Mouse (Mus musculus) common myeloid progenitor, adult 5-6 weeks (primary cell): ENCODE measurements around the gene Hoxa3. TPM values are rescaled to one million over a fixed set of nuclear protein-coding genes. Genes with fewer than 3 reads are reported as not detected.
A peak's percentile ranks its signal among the peaks of the same experiment; 100 is the strongest.

Source experiments
- ATAC-seq: replicated peaks from 2 replicates; pipeline ENCODE4 v1.8.0; 2016; ENCODE audit warnings: low read depth, mild to moderate bottlenecking, moderate TSS enrichment, inconsistent platforms; ENCODE audit not compliant: poor library complexity, severe bottlenecking
- total RNA-seq: library from RNA; stranded (forward); fragments of 200-1000, 187-1606 nt; gene quantifications from 2 replicates; pipeline ENCODE4 v1.2.3, GENCODE M21; 2017

Hoxa3 gene
- total RNA-seq, 1 experiment from 2014 or later, result 1.1 TPM

DNA sequence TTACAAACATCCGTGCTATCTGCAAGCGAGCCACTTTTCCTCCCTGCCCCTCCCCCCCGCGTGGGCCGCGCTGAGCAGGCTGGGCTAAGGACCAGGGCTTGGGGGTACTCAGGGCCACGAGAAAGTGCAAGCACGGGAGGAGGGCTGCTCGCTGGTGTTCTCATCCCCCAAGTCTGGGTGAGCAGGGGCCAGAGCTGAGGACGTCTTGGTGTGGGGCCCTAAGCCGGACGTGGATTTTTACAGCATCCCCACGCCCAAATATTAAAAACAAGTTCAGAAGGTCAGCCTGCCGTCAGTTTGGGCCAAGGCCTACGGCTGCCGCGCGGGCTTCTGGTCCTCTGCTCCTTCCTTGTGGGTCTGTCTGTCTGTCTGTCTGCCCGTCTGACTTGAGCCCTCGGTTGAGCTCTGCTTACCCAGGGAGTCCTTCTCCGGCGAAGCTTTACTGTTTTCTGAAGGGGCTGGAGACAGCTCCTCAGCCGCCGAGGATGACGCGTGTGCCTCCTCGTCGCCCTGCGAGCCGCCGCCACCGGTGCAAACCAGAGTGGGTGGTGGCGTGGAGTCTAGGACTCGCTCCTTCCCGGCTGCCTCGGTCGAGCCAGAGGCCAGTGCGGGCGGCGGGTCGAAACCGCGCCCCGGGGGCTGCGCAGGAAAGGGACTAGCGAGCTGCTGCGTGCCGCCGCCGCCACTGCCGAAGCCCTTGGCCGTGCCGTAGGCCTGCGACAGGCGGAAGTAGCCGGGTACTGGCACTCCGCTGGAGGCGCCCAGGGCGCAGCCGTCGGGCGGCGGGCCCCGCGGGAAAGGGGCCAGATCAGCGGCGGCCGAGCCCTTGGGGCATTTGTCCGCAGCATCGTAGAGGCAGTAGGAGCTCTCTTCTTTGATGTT is 20.7 kb upstream of the Hoxa3 start:
- ATAC-seq, result 0 out of 2 replicates have a peak, but pooled peaks have one; percentile 16

DNA sequence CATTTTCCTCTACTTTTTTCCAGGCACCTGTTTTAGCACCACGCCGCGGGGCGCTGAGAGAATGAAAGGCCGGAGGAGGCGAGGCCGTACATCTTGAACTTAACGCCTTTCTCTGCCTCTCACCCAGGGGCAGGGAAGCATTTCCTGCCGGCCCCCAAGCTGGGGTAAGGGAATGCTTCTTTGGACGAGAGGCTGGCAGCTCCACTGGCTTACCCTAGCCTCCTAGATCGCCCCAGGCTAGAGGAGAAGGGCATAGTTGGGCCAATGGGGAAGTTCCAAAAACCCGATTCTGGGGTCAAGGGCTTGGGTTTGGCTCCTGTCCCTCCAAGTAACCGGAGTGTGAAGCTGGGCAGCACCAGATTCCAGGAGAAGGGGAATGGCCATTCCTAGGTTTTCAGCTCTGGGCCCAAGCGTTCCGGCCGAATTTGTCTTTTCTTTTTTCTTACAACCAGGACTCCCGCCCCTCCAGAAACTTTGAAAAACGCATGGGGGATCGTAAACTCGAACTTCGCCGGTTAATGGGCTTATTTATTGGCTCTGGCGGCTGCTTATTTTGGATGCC is 19.9 kb upstream of the Hoxa3 start:
- no peak for ATAC-seq

GRCm38 (mm10) chr6:52232568-52232965 is 19.4 kb upstream of the Hoxa3 start:
- peak; percentile 22; the same call in 1 of the 2 replicates for ATAC-seq

- no peak for ATAC-seq
These were observed 18.9 kb upstream of the Hoxa3 start for GRCm38 (mm10) chr6:52231885-52232567.

DNA sequence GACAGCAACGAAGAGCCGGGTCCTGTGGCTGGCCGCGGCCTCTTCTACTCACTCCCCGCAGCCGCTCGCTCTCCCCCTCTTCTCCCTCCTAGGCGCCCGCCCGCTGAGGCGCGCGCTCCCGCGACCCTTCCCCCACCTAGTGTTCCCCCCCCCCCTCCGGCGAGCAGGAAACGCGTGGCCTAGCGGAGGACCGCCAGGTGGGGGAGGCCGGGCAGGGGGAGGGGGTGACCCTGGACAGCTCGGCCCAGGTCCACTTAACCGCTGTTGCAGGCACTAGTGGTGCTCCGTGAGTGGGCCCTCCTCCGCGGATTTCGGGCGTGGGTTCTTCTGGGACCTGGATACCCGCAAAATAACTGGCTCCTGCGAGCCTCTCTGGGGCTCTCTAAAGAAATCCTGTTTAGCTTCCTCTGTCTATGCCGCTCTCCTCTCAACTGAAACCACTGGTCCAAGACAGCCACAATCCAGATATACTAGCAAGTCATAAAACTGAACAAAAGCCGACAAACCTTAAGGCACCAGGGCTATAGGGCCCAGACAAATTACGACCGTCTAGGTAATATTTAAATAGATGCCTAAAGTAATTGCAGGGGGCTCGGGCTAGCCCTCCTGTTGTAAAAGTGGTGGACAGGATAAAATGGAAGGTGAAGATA is 17.5 kb upstream of the Hoxa3 start, which contains the start of gene Hoxa9:
Gene Hoxa9 (minus strand): TSS at position 574 of the 650 bp plus-strand sequence.
- no peak for ATAC-seq

DNA sequence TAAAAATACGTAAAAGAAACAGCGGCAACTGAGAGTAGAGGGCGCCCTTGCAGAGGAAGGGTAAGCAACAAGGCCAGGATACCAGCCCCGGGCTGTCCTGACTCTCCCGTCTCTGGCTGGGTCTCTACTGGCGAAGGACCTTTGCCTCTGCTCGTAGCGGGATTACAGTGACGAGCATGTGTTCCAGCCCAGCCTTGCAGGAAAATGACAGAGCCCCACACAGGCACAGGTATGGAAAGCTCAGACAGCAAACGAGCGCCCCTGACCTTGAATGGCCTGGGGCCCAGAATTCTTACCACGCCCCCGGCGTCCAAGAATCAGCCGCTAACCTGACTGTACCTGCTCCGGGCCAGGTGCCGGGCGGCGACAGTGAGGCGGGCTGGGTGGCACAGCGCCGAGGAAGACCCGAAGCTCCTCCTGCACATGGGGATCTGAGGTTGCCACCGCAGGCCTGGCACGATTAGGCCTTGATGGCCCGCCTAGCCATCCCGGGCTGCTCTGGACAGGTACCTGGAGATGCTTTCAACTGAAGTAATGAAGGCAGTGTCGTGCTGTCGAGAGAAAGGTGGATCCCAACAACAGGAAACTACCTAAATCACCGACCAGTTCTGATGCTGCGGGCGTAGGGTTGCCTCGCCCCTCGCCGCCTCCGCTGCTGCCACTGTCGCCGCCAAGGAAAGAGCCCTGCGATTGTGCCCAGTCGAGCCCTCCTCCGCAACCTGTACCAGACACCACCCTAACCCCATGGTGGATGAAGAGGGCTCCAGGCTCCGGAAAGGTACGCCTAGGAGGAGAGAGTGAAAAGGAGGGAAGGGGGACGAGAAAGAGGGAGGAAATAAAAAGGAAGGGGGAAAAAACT is 16.7 kb upstream of the Hoxa3 start:
- no peak for ATAC-seq

DNA sequence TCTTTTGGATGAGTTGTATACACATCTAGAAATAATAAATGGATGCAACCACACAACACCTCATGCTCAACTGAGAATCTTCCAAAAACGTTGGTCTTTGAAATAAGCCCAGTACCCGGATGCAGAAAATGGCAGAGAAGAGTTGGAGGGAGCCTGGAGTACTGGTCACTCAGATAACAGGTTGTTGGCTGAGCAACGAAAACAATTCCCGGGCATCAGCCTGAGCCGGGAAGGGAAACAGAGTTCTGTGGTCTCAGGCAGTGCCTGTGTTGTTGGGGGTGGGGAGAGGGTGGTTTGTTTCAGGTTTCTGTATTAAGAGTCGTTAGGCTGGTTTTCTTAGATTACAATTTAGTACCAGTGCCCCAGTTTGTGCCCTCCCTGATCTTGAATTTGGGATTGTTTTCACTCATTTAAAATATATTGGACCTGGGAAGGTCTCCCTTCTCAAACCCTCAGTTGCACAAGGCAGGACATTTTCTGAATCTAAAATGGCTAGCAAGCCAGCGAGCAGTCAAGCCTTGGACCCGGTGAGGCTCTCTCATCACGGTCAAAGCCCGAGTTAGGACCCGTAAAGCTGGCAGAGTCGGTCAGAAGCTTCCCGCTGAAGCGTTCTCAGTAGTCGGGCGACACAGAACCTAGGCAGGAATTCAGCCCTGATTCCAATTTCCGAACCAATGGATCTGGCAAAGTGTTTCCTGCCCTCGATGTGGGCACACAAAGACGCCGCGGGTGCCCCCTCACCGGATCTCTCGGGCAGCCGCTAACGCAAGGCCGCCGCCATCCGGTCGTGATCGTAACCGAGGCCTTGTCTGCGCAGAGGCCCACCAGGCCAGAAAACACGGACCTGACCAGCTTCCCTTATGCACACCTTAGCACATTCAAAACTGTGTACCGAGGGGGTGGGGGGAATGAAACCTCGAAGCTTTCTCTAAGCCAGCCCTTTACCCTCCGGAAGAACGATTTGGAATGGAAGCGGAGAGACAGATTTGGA is 15.6 kb upstream of the Hoxa3 start:
- ATAC-seq, result no peak; the same call in 1 of the 2 replicates

DNA sequence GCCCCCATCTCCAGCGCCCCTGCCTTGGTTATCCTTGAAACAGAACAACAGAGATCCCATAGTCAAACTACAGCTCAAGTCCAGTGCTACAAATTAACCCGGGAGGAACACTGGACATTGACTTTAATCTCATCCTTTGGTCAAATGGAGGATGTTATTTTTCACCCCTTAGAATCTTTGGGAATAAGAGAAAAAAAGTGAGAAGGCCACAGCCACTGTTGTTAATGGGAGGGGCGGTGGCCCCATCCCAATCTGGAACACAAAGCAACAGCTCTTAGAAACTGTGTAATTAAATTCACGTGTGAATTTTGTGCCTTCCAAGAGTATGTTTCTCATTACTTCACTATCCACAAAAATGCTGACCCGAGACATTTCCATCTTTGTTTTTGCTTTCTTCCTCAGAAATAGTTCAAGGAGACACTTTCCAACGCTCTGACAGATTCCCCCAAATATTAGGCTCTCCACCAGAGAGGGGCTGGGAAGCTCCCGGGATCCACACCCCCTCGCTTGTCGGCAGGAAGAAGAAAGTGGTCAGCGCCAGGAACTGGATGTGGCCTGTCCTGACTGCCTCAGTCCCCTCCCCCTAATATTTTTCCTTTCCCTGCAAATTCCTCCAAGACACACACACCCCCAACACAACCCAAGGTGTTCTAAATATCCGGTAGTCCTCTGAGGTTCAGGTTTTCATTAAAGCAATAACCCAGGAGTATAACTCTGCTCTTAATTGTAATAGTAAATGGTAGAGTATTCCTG is 14.5 kb upstream of the Hoxa3 start:
- ATAC-seq, result no peak

- no peak for ATAC-seq
These were observed 13.6 kb upstream of the Hoxa3 start for GRCm38 (mm10) chr6:52226569-52227257.

DNA sequence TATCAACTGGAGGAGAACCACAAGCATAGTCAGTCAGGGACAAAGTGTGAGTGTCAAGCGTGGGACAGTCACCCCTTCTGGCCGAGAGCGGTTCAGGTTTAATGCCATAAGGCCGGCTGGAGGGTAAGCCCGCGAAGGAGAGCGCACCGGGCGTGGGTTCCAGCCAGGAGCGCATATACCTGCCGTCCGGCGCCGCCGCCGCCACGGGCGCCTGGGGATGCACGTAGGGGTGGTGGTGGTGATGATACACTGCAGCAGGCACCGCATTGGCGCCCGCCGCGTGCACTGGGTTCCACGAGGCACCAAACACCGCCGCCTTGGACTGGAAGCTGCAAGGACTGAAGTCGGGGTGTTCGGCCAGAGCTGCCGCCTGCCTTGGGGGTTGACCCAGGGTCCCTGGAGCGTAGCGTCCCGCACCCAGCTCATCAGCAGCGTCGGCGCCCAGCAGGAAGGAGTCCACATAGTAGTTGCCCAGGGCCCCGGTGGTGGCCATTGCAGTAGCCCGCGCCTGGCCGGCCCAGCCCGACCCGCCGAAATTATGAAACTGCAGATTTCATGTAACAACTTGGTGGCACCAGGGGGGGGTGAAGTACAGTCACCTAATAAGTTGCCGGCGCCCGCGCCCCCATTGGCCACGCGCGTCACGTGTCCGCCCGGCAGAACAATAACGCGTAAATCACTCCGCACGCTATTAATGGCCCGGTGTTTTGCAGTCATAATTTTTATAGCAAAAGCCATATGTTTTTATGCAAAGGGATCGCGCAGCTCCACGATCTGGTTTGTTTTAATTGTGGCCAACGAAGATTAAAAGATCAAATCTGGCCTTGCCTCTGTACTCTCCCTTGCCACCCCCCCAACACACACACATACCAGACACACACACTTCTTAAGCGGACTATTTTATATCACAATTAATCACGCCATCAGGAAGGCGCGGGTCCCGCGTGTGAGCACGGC is 12.8 kb upstream of the Hoxa3 start:
- ATAC-seq, result peak; percentile 57

DNA sequence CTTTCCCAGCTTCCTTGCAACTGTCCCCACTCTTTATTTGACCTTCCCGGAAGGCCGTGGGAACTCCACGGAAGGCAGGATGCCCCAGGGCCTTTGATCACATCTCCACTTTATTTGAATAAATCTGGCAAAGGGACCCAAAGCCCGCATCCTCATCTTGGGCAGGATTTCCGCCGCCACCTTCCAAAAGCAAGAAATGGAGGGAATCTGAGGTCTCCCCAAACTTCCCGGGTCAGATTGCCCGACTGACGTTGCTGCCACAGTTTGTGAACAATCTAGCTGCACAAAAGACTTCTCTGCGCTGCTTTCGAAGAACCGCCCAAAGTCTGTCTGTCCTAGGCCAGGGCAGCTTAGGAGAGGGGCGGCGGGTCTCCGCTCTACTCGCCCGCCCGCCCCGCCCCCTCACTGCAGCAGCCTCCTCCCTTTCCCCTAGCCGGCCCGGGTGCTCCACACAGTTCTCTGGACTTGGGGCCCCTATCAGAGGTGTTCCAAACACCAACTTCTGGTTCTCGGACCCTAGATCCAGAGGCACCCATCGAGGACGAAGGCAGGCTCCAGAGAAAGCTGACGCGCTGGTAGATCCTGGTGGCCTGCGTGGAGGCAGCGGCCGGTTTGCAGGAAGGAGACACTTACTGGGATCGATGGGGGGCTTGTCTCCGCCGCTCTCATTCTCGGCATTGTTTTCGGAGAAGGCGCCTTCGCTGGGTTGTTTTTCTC is 11.9 kb upstream of the Hoxa3 start:
- ATAC-seq, result no peak

DNA sequence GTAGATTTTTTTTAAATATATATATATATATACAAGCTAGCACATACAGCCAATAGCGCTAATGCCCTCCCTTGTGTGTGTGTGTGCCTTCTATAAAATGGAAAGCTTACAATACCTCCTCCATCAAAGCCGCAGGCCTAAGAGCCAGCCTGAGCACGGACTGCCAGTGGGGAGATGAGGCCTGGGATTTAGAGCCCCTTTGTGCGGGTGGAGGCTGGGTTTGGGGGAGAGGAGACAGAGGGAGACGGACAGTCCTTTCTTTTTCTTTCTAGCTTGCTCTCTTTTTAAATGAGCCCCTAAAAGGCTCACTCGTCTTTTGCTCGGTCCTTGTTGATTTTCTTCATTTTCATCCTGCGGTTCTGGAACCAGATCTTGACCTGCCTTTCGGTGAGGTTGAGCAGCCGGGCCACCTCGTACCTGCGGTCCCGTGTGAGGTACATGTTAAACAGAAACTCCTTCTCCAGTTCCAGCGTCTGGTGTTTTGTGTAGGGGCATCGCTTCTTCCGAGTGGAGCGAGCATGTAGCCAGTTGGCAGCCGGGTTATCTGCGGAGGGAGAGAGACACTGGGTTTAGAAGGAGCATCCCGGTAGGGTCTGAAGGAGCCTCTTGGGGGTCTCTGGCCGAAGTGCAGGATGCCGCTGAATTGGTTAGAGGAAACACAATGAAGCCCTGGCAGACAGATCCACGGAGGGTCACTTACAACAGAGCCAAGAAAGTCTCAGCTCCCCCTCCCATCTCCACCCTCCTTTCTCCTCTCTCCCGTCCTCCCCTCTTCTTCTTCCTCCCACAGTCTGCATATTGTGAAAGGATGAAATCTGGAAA is 11.0 kb upstream of the Hoxa3 start:
- no peak for ATAC-seq

DNA sequence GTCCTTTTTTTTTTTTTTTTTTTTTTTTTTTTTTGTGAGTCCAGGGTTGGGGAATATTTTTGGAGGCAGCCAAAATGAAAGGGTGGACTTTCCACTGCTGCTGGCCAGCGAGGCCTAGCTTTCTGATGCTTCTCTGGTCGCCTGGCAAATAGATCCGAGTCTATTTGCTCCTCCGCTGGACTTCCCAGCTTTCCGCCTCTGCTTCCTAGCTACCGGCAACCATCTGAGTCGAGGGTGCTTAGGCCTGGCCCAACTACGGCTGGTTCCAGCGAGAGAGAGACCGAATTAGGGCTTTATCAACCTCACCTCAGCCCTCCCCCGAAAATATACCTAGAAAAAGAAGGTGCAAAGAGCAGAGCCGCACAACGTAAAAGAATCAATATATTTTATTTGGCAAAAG is 9.6 kb upstream of the Hoxa3 start:
- no peak for ATAC-seq

- 0 out of 2 replicates have a peak, but pooled peaks have one; percentile 5 for ATAC-seq
These were observed 9.0 kb upstream of the Hoxa3 start for GRCm38 (mm10) chr6:52221993-52222685.
